Mouse (Mus musculus): ENCODE measurements around the gene Rbpms2. TPM values are rescaled to one million over a fixed set of nuclear protein-coding genes. Genes with fewer than 3 reads are reported as not detected.
"Not testable (repeated sequence)": the region's sequence is repeated elsewhere in the genome, so short reads cannot be mapped to it uniquely, and the experiment has no call there.

Gene Rbpms2
- polyA plus RNA-seq, 1 experiment from 2014 or later = 8.9 TPM

DNA sequence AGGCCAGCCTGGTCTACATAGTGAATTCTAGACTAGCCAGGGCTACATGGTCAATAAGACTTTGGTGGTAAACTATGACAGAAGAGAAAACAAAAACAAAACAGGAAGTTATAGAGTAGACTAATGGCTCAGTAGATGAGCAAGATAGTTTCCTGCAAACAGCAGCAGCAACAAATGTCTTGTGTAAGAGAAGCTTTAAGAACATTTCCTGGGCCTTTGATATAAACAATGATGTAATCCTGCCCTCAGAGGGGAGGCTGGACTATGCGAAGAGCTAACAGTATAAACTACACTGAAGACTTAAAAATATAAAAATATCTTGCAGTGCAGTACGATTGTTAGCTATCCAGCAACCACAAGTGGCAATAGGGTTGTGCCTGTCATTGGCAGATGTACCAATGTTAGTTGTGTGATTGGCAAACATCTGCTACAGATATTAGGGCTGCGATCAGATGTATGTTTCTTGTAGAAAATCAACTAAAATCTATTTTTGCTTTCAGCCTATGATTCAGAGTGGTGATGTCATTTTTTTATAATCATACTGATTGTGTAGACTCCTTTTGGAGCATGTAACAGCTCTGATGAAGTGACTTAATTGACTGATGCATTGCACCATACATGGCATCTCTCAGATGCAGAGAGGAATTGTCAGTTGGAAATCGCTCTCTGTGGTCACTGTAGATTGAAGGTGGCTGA is 51.6 kb downstream of the Rbpms2 start:
- H3K9ac ChIP-seq = no peak overlapping the region
- no peaks in the 10 kb centered on the region for H3K9me3 ChIP-seq (replicated peaks)
- H3K27me3 ChIP-seq = no peaks in the 10 kb centered on the region
- no peak for ATAC-seq (ENCODE audit: insufficient number of reproducible peaks, low FRiP score, low TSS enrichment, low read depth)
- H3K27ac ChIP-seq (replicated peaks) = no peak overlapping the region
- H3K4me2 ChIP-seq (replicated peaks) = no peak overlapping the region
- WGBS = 71% methylated on average over 4 of the region's 4 CpGs
- peaks cover 6% of the 10 kb centered on the region; the same call in 1 of the 2 replicates for H3K36me3 ChIP-seq
- H3K4me1 ChIP-seq = peaks cover 41% of the 10 kb centered on the region
- no peak overlapping the region for H3K4me3 ChIP-seq (replicated peaks)

DNA sequence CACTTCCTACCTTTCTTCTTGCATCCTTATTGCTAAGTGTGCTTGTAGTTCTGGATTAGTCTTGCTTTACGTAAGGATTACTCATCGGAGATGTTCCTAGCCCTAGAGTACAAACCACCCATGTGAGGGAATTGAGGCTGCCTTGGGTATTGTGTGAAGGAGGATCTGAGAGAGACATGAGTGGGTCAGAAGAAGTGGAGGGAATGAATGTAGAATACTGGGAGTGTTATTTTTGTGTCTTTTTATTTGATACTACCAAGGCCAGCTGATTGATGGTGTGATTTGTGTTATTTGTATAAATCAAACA is 52.1 kb downstream of the Rbpms2 start:
- WGBS = 75% methylated on average over 2 of the region's 2 CpGs

GRCm38 (mm10) chr9:65682183-65682582 is 52.7 kb downstream of the Rbpms2 start:
- no peaks in the 10 kb centered on the region for H3K27me3 ChIP-seq
- peaks cover 12% of the 10 kb centered on the region; the same call in 1 of the 2 replicates for H3K36me3 ChIP-seq
- H3K9me3 ChIP-seq (replicated peaks) = no peaks in the 10 kb centered on the region
- no peak overlapping the region for H3K4me2 ChIP-seq (replicated peaks)
- H3K4me3 ChIP-seq (replicated peaks) = no peak overlapping the region
- no peak for ATAC-seq (ENCODE audit: insufficient number of reproducible peaks, low FRiP score, low TSS enrichment, low read depth)
- H3K27ac ChIP-seq (replicated peaks) = no peak overlapping the region
- 80% methylated on average over 3 of the region's 3 CpGs for WGBS
- peaks cover 40% of the 10 kb centered on the region for H3K4me1 ChIP-seq
- no peak overlapping the region for H3K9ac ChIP-seq

More for the DNA sequence above, 52.1 kb downstream of the Rbpms2 start:
- no peak overlapping the region for H3K27ac ChIP-seq (replicated peaks)
- H3K4me1 ChIP-seq = peaks cover 41% of the 10 kb centered on the region
- H3K4me2 ChIP-seq (replicated peaks) = no peak overlapping the region
- peaks cover 11% of the 10 kb centered on the region; the same call in 1 of the 2 replicates for H3K36me3 ChIP-seq
- ATAC-seq (ENCODE audit: insufficient number of reproducible peaks, low FRiP score, low TSS enrichment, low read depth) = no peak
- no peaks in the 10 kb centered on the region for H3K9me3 ChIP-seq (replicated peaks)
- H3K4me3 ChIP-seq (replicated peaks) = no peak overlapping the region
- no peak overlapping the region for H3K9ac ChIP-seq
- H3K27me3 ChIP-seq = no peaks in the 10 kb centered on the region

GRCm38 (mm10) chr9:65682994-65683393 is 53.5 kb downstream of the Rbpms2 start:
- no peaks in the 10 kb centered on the region for H3K27me3 ChIP-seq
- peaks cover 18% of the 10 kb centered on the region; the same call in 1 of the 2 replicates for H3K36me3 ChIP-seq
- H3K4me1 ChIP-seq = peaks cover 32% of the 10 kb centered on the region
- 63% methylated on average over 1 of the region's 1 CpGs for WGBS
- no peak overlapping the region for H3K9ac ChIP-seq
- no peaks in the 10 kb centered on the region for H3K9me3 ChIP-seq (replicated peaks)
- no peak for ATAC-seq (ENCODE audit: insufficient number of reproducible peaks, low FRiP score, low TSS enrichment, low read depth)
- H3K4me3 ChIP-seq (replicated peaks) = no peak overlapping the region
- H3K27ac ChIP-seq (replicated peaks) = no peak overlapping the region
- no peak overlapping the region for H3K4me2 ChIP-seq (replicated peaks)

GRCm38 (mm10) chr9:65684704-65685103 is 55.3 kb downstream of the Rbpms2 start:
- no peak overlapping the region for H3K27ac ChIP-seq (replicated peaks)
- H3K36me3 ChIP-seq = peaks cover 27% of the 10 kb centered on the region; the same call in 1 of the 2 replicates
- H3K4me2 ChIP-seq (replicated peaks) = no peak overlapping the region
- ATAC-seq (ENCODE audit: insufficient number of reproducible peaks, low FRiP score, low TSS enrichment, low read depth) = no peak
- WGBS = 79% methylated on average over 2 of the region's 2 CpGs
- peaks cover 15% of the 10 kb centered on the region for H3K4me1 ChIP-seq
- H3K4me3 ChIP-seq (replicated peaks) = no peak overlapping the region
- H3K9ac ChIP-seq = no peak overlapping the region
- no peaks in the 10 kb centered on the region for H3K9me3 ChIP-seq (replicated peaks)
- H3K27me3 ChIP-seq = no peaks in the 10 kb centered on the region

GRCm38 (mm10) chr9:65689869-65690268 is 60.4 kb downstream of the Rbpms2 start:
- H3K9ac ChIP-seq; H3K27me3 ChIP-seq; H3K27ac ChIP-seq (replicated peaks); ATAC-seq (ENCODE audit: insufficient number of reproducible peaks, low FRiP score, low TSS enrichment, low read depth); H3K4me1 ChIP-seq; H3K9me3 ChIP-seq (replicated peaks); H3K4me3 ChIP-seq (replicated peaks); H3K4me2 ChIP-seq (replicated peaks): not testable (repeated sequence)
- H3K36me3 ChIP-seq = peaks cover 58% of the 10 kb centered on the region
- WGBS = 66% methylated on average over 2 of the region's 2 CpGs

- ATAC-seq (ENCODE audit: insufficient number of reproducible peaks, low FRiP score, low TSS enrichment, low read depth) = no peak
- Histone ChIP-seq H3K9ac (no peak overlapping the region), H3K4me2 (replicated peaks) (no peak overlapping the region), H3K27ac (replicated peaks) (no peak overlapping the region; the same call in 1 of the 2 replicates), H3K27me3 (no peaks in the 10 kb centered on the region), H3K36me3 (peaks cover 72% of the 10 kb centered on the region), H3K4me3 (replicated peaks) (no peak overlapping the region), H3K9me3 (replicated peaks) (no peaks in the 10 kb centered on the region), H3K4me1 (0 out of 2 replicates have a peak, but pooled peaks cover 3% of the 10 kb centered on the region)
- 37% methylated on average over 3 of the region's 3 CpGs for WGBS
These were observed 63.0 kb downstream of the Rbpms2 start for GRCm38 (mm10) chr9:65692466-65692865.

- WGBS = 40% methylated on average over 5 of the region's 5 CpGs
These were observed 63.6 kb downstream of the Rbpms2 start for GRCm38 (mm10) chr9:65692959-65693603.

GRCm38 (mm10) chr9:65695646-65696045 is 66.2 kb downstream of the Rbpms2 start:
- Histone ChIP-seq H3K9ac (no peak overlapping the region), H3K9me3 (replicated peaks) (no peaks in the 10 kb centered on the region), H3K27ac (replicated peaks) (no peak overlapping the region; the same call in 1 of the 2 replicates), H3K4me1 (0 out of 2 replicates have a peak, but pooled peaks cover 3% of the 10 kb centered on the region), H3K4me3 (replicated peaks) (no peak overlapping the region), H3K36me3 (peaks cover 80% of the 10 kb centered on the region), H3K27me3 (no peaks in the 10 kb centered on the region), H3K4me2 (replicated peaks) (no peak overlapping the region)
- ATAC-seq (ENCODE audit: insufficient number of reproducible peaks, low FRiP score, low TSS enrichment, low read depth) = no peak
- 53% methylated on average over 3 of the region's 3 CpGs for WGBS

More at GRCm38 (mm10) chr9:65692959-65693603, 63.6 kb downstream of the Rbpms2 start:
- Histone ChIP-seq H3K36me3 (peaks cover 72% of the 10 kb centered on the region), H3K4me3 (replicated peaks) (no peak overlapping the region), H3K9me3 (replicated peaks) (no peaks in the 10 kb centered on the region), H3K27me3 (no peaks in the 10 kb centered on the region), H3K9ac (no peak overlapping the region), H3K4me2 (replicated peaks) (no peak overlapping the region), H3K27ac (replicated peaks) (peak overlapping the region; percentile 55; the same call in 1 of the 2 replicates), H3K4me1 (0 out of 2 replicates have a peak, but pooled peaks cover 3% of the 10 kb centered on the region)
- ATAC-seq (ENCODE audit: insufficient number of reproducible peaks, low FRiP score, low TSS enrichment, low read depth) = no peak

DNA sequence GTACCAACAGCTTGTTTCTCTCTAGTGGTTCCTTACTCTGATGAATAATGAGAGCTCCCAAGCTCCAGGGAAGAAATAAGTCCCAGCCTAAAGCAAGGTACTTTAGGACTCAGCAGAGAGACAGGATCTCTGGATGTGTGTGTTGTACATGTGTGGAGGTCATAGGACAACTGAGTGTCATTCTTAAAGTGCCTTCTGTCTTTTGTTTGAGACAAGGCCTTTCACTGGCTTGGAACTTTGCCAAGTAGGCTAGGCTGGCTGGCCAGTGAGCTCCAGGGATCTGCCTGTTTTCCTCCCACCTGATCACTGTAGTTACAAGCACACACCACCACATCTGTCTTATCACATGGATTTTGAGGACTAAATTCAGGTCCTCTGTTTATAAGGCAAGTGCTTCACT is 66.9 kb downstream of the Rbpms2 start:
- Histone ChIP-seq H3K4me3 (replicated peaks) (no peak overlapping the region), H3K4me2 (replicated peaks) (no peak overlapping the region), H3K4me1 (0 out of 2 replicates have a peak, but pooled peaks cover 3% of the 10 kb centered on the region), H3K27ac (replicated peaks) (no peak overlapping the region; the same call in 1 of the 2 replicates), H3K9me3 (replicated peaks) (no peaks in the 10 kb centered on the region), H3K36me3 (peaks cover 86% of the 10 kb centered on the region), H3K27me3 (no peaks in the 10 kb centered on the region), H3K9ac (no peak overlapping the region)
- ATAC-seq (ENCODE audit: insufficient number of reproducible peaks, low FRiP score, low TSS enrichment, low read depth) = no peak

DNA sequence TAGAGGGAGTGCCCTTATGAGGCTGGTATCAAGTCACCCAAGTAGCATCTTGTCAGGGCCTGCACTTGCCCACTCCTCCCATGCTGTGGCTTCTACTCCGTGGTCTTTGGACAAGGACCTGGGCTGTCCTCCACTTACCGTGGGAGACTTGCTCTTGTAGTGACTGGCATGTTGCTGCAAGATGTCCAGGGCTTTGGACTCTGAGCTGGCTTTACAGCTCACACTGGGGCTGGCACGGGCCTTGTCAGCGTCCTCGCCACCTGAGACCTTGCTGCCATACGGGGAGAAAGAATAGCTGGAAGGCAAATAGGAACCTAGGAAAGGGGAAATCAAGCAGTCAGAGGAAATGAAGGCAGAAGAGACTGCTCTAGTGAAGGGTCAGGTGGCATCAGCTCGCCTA is 67.9 kb downstream of the Rbpms2 start:
- ATAC-seq (ENCODE audit: insufficient number of reproducible peaks, low FRiP score, low TSS enrichment, low read depth) = no peak
- 68% methylated on average over 7 of the region's 7 CpGs for WGBS
- Histone ChIP-seq H3K9ac (no peak overlapping the region), H3K4me3 (replicated peaks) (no peak overlapping the region), H3K36me3 (peaks cover 87% of the 10 kb centered on the region), H3K9me3 (replicated peaks) (no peaks in the 10 kb centered on the region), H3K27ac (replicated peaks) (no peak overlapping the region), H3K27me3 (no peaks in the 10 kb centered on the region), H3K4me1 (0 out of 2 replicates have a peak, but pooled peaks cover 3% of the 10 kb centered on the region), H3K4me2 (replicated peaks) (no peak overlapping the region)

Measured in embryonic facial prominence, embryonic 15.5 days (tissue).